Mouse (Mus musculus): Measurements from ENCODE around the gene Hist1h2af. TPM values are rescaled to one million over a fixed set of nuclear protein-coding genes. Genes with fewer than 3 reads are reported as not detected.
A peak's percentile ranks its signal among the peaks of the same experiment; 100 is the strongest.

Gene Hist1h2af
- 182 and 192 TPM in 2 replicates for total RNA-seq (2021)
- long read RNA-seq, experiment 1: 0 reads
- long read RNA-seq, experiment 2: 0 reads

- DNase-seq: peak; percentile 76
These were observed at the start of gene Hist1h2af for GRCm38 (mm10) chr13:23533560-23534367. Gene Hist1h2af (plus strand): TSS chr13:23533906.

DNA sequence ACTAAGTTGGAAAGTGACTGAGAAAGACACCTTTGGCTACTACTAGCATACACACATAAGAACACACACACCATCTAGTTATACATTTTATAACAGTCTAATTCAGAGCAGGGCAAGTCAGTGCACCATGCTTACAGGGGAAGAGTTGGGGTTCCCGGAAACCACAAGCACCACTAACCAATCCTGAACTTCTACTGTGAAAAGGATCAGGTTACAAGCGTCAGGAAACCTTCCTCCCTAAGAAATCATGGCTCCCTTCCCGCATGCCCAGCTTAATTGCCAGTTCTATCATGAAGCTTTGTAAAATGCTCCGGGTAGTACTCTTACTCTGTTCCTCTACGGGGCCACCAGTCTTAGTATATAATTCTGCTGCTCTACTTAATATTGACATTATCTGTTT, 48.4 kb upstream of the Hist1h2af start:
- DNase-seq: no peak

- peak; percentile 79 for DNase-seq
These were observed 45.0 kb upstream of the Hist1h2af start, which contains the start of gene Btn2a2 for GRCm38 (mm10) chr13:23488400-23489322. Gene Btn2a2 (minus strand): TSS chr13:23488857.

DNA sequence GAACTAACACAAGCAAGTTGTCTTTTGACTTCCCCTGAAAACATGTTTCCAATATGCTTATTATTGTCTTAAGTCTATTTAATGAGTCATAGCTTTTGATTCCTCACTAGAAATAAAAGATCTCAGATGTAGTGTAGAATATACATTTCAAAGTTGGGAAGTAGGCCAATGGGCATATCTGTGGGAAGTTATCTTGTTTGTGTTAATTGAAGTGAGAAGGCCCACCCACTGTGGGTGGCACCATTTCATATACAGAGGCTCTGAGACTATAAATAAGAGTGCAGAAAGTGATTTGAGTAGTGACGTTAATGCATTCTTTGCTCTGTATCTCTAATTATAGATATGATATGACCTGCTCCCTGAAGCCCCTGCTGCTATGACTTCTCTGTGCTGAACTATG, 42.8 kb upstream of the Hist1h2af start:
- DNase-seq: no peak

DNA sequence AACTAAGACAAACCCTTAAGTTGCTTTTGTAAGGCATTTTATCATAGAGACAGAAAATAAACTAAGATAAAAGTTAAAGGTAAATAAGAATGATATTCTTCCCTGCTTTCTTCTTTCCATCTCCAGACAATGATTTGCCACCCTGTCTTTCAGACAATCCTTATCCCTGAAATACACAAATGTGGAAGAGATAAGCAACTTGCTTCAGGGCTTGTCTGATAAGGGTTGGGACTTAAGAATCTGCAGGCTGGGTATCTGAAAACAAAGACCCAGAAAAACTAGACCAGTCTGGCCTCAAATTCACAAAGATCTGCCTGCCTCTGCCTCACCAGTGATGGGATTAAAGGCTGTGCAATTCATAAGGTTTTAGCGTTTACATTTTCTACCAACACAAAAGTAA, 42.4 kb upstream of the Hist1h2af start:
- no peak for DNase-seq

- DNase-seq: peak; percentile 12
These were observed 41.7 kb upstream of the Hist1h2af start for GRCm38 (mm10) chr13:23491990-23492389.

- DNase-seq: no peak
These were observed 38.2 kb upstream of the Hist1h2af start for GRCm38 (mm10) chr13:23495526-23495925.

GRCm38 (mm10) chr13:23497656-23498321, 35.9 kb upstream of the Hist1h2af start:
- DNase-seq: peak; percentile 50

GRCm38 (mm10) chr13:23498653-23499052, 35.1 kb upstream of the Hist1h2af start:
- no peak for DNase-seq

DNA sequence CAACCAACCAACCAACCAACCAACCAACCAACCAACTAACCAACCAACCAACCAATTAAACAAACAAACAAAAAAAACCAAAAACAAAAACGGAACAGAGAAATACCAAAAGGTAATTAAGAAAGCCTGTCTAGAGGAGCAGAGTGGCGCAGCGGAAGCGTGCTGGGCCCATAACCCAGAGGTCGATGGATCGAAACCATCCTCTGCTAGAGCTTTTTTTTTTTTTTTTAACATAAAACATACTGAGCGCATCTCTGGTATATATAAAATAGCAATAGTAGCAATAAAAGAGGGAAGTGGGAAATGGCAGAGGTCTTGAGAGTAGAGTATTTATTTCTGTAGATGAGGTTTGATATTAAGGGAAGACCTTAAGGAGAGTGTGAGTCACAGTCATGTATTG, 33.8 kb upstream of the Hist1h2af start:
- DNase-seq: no peak

GRCm38 (mm10) chr13:23500424-23501200, 33.1 kb upstream of the Hist1h2af start:
- peak; percentile 62 for DNase-seq

DNA sequence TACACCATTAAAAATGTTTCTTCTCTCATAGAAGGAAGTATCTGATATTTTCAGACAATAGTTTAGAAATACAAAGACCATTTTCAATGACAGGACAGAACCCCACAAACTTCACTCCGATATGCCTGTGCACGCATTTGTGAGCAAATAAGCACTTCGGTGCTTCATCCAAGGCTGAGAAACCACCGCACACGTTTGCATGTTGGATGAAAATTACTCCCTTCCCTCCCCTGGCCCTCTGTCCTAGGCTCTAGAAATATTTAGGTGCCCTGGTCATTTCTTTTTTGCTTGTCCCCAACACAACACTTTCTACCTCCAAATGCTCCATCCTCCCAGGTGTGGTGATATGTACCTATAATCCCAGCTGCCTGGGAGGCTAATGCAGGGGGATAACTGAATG, 32.2 kb upstream of the Hist1h2af start:
- DNase-seq: no peak

- no peak for DNase-seq
These were observed 31.6 kb upstream of the Hist1h2af start for GRCm38 (mm10) chr13:23502031-23502567.

- no peak for DNase-seq
These were observed 30.8 kb upstream of the Hist1h2af start for GRCm38 (mm10) chr13:23502916-23503315.

- DNase-seq: peak; percentile 71
These were observed 29.9 kb upstream of the Hist1h2af start for GRCm38 (mm10) chr13:23503797-23504196.

DNA sequence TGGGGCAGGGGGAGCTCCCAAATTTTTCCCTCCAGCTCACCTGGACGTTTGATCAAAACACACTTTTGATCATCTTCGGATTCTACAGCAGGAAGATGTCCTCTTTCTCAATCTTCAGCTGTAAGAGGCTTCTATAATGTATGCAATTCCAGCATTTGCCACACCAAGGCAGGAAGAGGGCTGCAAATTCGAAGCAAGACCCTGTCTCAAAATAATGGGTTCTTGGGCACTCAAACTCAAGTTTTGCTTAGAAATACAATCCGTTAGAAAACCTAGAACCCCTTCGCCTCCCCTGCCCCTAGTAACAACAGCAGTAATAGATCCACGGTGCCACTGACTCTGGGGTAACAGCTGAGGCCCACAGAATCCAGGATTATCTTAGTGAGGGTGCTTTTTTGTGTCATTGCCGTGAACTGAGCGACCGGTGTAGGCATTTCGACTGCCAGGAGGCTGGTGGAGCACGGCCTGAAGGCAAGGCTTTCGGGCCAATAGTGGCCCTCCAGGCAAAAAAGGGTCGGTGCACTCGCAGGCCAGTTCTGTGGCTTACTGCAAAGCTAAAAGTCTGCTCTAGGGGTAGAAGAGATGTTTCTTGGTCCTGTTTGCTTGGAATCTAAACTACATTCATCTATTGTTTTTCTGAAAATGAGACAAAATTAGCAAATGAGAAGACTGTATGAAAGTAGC, 27.9 kb upstream of the Hist1h2af start:
- DNase-seq: peak; percentile 22

DNA sequence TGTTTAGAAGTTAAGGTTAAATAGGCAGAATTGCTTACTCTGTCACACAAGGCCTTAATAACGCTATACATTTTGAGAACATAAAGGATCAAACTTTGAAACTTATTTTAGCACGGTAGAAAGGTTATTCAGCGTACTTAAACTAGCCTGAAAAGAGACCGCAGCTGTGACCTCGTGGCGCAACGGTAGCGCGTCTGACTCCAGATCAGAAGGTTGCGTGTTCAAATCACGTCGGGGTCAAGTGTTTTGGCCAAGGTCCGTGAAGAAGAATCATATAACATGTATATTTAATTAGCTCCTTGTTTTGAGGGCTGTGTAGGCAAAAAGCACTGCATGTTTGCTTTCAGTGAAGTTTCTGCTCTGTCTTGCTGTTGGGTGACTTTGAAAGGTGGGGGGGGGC, 27.4 kb upstream of the Hist1h2af start:
- peak; percentile 66 for DNase-seq

- DNase-seq: peak; percentile 41
These were observed 26.7 kb upstream of the Hist1h2af start for GRCm38 (mm10) chr13:23506819-23507515.

DNA sequence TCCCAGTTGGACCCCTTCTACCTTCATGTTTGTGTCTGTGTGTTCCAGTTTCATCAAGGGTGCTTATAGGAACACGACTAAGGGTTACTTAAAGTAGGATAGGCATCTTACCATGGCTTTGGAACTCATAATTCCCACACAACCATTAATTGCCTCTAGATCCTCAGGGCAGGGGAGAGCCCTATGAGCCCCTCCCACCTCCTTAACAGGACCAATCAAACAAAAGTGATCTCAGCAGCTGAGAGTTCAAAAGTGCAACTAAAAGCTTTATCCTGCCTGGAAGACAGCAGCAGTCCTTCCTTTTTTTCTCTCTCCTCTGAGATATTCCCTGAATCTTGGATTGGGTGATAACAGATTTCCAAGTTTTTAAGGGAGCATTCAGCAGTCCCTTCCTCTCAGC, 23.6 kb upstream of the Hist1h2af start:
- no peak for DNase-seq

DNA sequence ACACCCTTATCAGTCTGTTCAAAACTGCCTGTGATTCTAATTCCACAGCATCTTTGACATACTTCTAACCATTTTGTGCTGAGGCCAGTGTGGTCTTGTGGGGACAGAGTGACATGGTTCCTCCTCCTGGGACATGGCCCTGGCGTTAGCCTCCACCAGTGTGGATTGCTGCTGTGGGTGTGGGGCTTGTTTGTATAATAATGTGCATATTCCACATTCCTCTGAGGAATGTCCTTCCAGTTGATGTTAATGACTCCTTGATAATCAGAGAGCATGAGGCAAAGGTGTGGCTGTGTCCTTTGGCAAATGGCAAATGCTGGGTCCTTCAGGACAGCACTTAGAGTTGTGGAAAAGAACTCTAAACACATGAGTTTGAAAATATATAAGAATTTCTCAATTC, 20.2 kb upstream of the Hist1h2af start:
- no peak for DNase-seq

Data from adrenal gland, postnatal 14 days (tissue).